Mouse (Mus musculus) thymus, postnatal 36 days (tissue): Measurements from ENCODE around the gene Hes2.

Experiments
- DNase-seq, 2 experiments: peaks; one replicate each; pipeline ENCODE4 v3.0.0; 2022; ENCODE audit warnings: mixed read lengths in 2 of 2

Hes2 gene

GRCm38 (mm10) chr4:152162748-152163147 lies 4.1 kb downstream of the Hes2 start:
- DNase-seq = no peak

GRCm38 (mm10) chr4:152165036-152165931 lies 6.6 kb downstream of the Hes2 start:
- DNase-seq = peak; percentile 63 to 73

DNA sequence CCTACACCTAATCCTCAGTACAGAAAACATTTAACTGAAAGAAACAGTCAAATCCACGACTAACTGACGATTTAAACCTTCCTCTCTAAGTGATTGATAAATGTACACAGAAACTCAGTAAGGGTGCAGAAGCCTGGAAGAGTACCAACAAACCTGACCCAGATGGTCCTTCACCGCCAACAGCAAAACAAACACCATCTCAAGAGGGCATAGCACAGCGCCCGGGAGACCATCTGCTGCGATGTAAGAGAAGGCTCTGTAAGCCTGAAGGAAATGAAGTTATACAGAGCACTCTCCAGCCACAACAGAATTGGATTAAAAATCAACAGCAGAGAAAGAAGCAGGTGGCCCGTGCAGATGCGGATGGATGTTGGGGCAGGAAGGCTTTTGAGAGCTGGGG lies 9.4 kb downstream of the Hes2 start:
- no peak for DNase-seq

DNA sequence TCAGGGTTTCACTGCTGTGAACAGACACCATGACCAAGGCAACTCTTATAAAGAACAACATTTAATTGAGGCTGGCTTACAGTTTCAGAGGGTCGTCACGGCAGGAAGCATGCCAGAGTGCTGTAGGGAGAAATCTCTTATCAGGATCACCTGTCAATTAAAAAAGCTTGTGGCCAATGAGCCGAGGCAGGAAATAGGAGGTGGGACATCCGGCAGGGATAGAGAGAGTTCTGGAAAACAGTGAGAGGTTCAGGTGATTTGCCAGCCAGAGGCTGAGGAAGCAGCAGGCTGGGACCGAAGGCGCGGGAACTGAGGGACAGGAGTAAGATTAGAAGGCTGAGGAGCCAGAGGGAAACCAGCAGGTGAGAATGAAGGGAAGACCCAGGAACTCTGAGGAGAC lies 10.4 kb downstream of the Hes2 start:
- no peak for DNase-seq

- DNase-seq = no peak
Measured at GRCm38 (mm10) chr4:152170286-152170685, 11.6 kb downstream of the Hes2 start.

- no peak for DNase-seq
Measured at GRCm38 (mm10) chr4:152171543-152171942, 12.9 kb downstream of the Hes2 start.

DNA sequence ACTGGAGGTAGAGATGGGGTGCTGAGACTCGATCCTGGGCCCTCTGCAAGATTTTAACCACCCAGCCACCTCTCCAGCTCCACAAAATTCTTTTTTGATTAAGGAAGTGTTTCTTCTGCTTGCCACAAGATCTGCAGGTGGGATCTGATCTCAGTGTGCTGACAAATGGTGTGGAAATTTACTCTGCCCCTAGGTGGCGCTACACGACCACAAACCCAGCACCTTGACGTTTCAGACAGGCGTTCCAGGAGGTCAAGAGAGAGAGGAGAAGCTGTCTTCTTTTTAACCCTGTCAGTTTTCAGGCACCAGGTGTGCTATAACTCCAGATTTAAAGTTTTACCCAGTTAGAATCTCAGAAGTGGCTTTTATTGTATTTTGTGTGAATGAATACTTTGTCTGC lies 14.4 kb downstream of the Hes2 start:
- DNase-seq = peak; percentile 83 to 87

GRCm38 (mm10) chr4:152173956-152174355 lies 15.3 kb downstream of the Hes2 start:
- DNase-seq = no peak

DNA sequence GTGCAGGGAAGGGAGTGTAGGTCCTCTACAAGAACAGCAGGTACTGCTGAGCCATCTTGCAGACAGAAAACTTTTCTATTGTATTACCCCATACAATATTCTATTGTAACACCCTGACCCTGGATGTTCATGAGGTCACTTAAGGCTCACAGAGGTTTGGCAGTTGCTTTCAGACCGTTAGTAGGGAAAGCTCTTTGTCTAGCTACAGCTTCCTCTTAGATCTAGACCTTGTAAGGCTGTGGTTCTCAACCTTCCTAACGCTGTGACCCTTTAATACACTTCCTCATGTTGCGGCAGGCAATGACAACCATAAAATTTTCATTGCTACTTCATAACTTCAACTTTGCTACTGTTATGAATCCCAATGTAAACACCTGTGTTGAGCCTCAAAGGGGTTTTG lies 18.0 kb downstream of the Hes2 start:
- DNase-seq = no peak

GRCm38 (mm10) chr4:152177174-152177536 lies 18.5 kb downstream of the Hes2 start:
- DNase-seq = no peak

DNA sequence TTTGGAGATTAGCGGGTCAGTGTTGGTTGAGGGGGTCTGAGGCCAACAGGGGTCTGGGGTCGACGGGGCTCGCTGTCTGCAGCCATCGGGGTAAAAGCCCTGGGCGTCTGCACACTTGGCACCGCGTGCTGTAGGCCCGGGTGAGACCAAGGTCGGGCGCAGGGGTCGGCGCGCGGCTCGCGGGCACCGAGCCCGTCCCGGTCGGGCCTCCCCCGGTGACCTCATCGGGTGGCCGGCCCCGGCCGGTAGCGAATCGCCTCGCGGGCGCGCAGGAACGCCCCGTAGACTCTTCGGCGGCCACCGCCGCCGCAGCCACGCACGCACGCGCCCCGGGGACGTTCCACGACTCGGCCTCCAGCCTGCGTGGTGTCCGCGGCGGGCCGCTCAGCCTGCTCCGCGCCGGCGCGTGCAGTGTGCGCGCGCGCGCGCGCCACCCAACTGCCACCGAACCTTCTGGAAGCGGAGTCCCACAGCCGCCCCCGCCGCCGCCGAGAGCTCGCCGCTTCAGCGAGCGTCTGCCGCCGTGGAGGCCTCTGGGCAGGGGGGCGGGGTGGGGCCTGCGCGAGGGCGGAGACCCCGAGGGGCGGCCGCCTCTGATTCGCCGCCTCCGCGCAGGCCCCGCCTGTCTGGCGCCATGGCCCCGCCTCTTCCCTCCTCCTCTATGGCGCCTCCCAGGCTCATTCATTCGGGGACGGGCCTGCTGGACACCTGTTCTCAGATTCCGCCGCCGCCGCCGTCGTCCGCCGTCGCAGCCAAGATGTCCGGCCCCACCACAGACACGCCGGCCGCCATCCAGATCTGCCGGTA lies 19.1 kb downstream of the Hes2 start, which contains the start of gene Acot7:
Gene Acot7 (plus strand): TSS at position 598 of the 807 bp plus-strand sequence.
- peak; percentile 92 to 95 for DNase-seq

GRCm38 (mm10) chr4:152178344-152178864 lies 19.7 kb downstream of the Hes2 start:
- no peak for DNase-seq

DNA sequence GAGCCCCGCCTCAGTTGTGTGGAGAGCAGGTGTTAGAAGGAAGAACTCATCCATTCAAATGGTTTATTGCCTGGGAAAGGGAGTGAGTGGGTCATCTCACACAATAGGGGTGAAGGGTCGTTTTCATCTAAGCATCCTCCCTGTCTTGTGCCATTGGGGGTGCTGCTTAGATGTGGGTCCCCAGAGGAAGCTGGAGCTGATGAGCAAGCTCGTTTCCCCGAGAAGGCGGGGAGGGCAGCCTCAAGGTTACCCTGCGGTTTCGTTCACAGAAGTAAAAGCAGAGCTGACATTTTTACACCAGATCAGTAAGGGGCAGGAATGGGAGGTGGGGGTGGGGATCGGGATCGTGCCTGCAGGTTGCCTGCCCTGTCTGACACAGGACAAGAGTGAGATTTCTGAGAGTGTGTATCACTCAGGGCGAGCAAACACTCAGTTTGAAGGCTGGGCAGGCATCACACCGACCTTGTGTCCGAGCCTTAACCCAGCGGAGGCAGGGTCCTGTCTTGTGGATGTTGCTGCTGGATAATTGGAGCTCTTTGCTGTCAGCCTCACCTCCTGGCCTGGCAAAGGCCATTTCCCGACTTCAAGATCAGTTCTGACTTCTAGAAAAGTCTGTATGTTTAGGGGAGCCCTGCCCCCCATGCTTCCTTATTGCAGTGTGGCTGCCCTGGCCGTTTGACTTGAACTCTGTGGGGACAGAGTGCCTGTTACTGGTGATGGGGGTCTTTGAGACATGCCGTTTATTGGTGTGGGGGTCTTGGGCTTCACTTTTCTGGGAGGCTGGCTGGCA lies 20.4 kb downstream of the Hes2 start:
- DNase-seq = peak; percentile 56 to 73

DNA sequence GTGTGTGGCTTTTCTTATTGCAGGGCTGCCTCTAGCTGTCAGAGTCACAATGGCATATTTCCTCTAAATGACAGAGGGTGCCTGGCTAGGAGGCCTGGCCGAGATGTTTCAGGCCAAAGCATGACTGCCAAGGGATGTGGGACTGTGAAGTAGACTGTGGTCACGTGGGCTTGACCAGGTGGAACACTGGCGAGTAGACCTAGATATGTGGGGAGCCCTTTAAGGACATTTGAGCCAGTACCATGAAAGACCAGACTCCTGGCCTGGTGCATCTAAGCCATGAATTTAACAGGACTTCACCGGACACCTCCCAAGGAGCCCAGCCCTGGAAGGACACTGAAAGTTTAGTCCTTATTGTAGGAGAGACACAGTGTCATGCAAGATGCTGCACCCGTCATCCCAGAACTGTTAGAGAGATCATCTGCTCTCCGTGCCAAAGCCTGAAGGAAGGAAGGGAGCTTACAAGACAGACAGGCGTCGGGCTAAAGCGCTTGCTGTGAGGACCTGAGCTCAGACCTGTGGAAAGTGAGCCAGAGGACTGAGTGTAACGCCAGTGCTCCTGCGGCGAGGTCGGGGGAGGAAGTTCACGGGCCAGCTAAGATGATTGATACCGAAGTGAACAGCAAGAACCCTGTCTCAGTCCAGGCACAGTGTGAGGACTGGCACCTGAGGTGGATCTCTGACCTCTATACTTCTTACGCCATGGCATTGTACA lies 21.4 kb downstream of the Hes2 start:
- no peak for DNase-seq

DNA sequence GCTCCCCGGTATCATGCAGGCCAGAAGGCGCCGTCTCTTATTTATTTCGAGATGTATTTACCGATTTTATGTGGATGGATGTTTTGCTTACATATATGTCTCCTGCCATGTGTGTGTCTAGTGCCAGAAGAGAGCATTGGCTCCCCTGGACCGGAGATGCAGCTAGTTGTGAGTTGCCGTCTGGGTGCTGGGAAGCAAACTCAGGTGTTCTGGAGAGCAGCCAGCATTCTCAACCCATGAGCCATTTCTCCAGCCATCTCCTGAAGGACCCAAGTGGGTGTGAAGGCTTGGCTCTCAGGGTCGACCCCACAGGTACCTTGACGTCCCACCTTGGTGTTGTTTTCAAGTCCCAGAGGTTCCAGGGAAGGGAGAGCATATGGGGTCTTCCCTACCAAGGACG lies 23.5 kb downstream of the Hes2 start:
- no peak for DNase-seq

GRCm38 (mm10) chr4:152184353-152185035 lies 25.8 kb downstream of the Hes2 start:
- DNase-seq = peak in 1 of 2 experiments; percentile 52

DNA sequence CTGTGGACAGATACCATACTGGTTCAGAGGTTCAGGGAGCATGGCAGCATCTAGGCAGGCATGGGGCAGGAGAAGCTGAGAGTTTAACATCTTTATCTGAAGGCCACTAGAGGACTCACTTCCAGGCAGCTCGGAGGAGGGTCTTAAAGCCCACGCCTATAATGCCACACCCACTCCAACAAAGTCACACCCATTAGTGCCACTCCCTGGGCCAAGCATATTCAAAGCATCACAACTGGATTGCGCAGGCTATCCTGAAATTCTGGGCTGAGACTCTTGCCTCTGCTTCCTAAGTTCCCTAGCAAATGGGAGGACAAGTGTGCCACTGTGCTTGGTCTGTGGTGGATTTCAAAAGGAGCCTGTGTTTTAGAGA lies 26.5 kb downstream of the Hes2 start:
- no peak for DNase-seq

GRCm38 (mm10) chr4:152185510-152186204 lies 27.0 kb downstream of the Hes2 start:
- DNase-seq = peak in 1 of 2 experiments; percentile 47

DNA sequence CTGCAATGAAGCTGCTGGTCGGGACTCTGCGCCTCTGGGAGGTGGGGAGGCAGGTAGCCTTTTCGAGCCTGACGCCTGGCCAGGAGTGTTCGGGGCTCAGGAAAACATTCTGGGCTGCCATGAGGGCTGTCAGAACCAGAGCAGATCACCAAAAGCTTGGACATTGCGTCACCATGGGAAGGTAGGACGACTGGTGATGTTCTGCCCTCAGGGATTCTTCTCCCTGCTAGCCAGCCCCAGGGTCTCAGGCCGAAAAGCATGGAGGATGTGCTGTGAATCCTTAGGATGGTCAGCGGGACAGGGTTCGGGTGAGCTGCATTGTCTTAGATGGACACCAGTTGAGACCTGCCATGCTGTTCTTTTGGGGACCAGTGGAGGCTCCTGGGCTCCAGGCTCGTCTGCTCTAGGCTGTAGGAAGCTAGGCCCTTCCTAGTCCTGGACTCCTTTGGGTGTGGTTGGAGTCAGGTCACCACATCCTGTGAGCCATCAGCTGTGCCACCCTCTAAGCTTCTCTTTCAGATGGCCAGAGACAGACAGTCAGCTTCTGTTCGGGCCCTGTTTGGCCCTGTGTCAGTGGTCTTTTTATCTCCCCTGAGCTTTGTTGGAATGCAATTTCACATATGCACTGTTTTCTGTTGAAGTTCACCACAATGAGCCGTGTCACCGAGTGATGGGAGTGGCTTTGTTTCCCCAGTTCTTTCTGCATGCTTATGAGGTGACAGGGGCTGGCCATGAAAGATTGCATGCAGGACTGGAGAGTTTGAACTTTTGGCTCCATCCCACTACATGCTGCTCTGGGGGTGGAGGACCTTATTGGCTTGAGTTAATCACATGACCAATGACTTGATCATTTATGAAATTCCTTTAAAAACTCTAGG lies 27.8 kb downstream of the Hes2 start:
- DNase-seq = no peak

GRCm38 (mm10) chr4:152187142-152187541 lies 28.5 kb downstream of the Hes2 start:
- no peak for DNase-seq
